Mouse (Mus musculus) intestine, postnatal 0 days (tissue): ENCODE measurements at regions not wholly inside any gene's neighbourhood (a gene's known extent, or its start where the extent isn't known, plus 50 kb on each side); places are given as distances from the start of the nearest gene placed in this dataset.

ENCODE experiments used
- ATAC-seq: fragments of 200-750 bp; cut with Nextera tagmentation; 2 replicates; pipeline ENCODE4 v1.8.0; 2017; ENCODE audit warnings: mild to moderate bottlenecking, moderate TSS enrichment, moderate library complexity
- H3K27ac ChIP-seq: fragments of 300-500 bp; sonication (generic); 2 replicates; pipeline ENCODE4 v1.5.1; 2014; ENCODE audit warnings: mild to moderate bottlenecking, low read depth, low read length, moderate library complexity
- H3K27me3 ChIP-seq: fragments of 300-500 bp; sonication (generic); replicated peaks from 2 replicates; pipeline ENCODE4 v1.6.1; 2014; ENCODE audit warnings: low read length, mixed read lengths; ENCODE audit not compliant: control insufficient read depth, insufficient read depth
- H3K36me3 ChIP-seq: fragments of 300-500 bp; sonication (generic); 2 replicates; pipeline ENCODE4 v1.6.1; 2014; ENCODE audit warnings: mild to moderate bottlenecking, moderate library complexity; ENCODE audit not compliant: control insufficient read depth, insufficient read depth
- H3K4me1 ChIP-seq: fragments of 300-500 bp; sonication (generic); replicated peaks from 2 replicates; pipeline ENCODE4 v1.6.1; 2014; ENCODE audit warnings: antibody characterized with exemption, low read length, mixed read lengths; ENCODE audit not compliant: control insufficient read depth, insufficient read depth
- H3K4me2 ChIP-seq: fragments of 300-500 bp; sonication (generic); replicated peaks from 2 replicates; pipeline ENCODE4 v1.6.1; 2014; ENCODE audit warnings: low read depth, mild to moderate bottlenecking, moderate library complexity
- H3K4me3 ChIP-seq: fragments of 300-500 bp; sonication (generic); 2 replicates; pipeline ENCODE4 v1.5.1; 2014; ENCODE audit warnings: low read depth, low read length
- H3K9ac ChIP-seq: fragments of 300-500 bp; sonication (generic); 2 replicates; pipeline ENCODE4 v1.6.1; 2014; ENCODE audit warnings: mild to moderate bottlenecking, low read depth, low read length
- H3K9me3 ChIP-seq: fragments of 300-500 bp; sonication (generic); 2 replicates; pipeline ENCODE4 v1.6.1; 2016; ENCODE audit warnings: mixed run types; ENCODE audit not compliant: control insufficient read depth
- CTCF ChIP-seq: sonication (generic); IDR thresholded peaks from 2 replicates; pipeline ENCODE4 v1.5.1; 2016; ENCODE audit warnings: low read depth, mild to moderate bottlenecking, control low read depth, antibody characterized with exemption, moderate library complexity
- WGBS: fragments of 180-500 bp; shearing (Covaris S2); extraction: QIAGEN DNeasy Blood & Tissue Kit; methylation state at CpG from one replicate; pipeline ENCODE4 v1.1.7; 2014; 5-methylcytosine and 5-hydroxymethylcytosine counted together

- no peaks in the 10 kb centered on the region for H3K27me3 ChIP-seq
- H3K36me3 ChIP-seq = no peaks in the 10 kb centered on the region
- H3K4me2 ChIP-seq = no peak overlapping the region
- H3K4me1 ChIP-seq = no peaks in the 10 kb centered on the region
- no peak overlapping the region for H3K4me3 ChIP-seq
- no peak overlapping the region for H3K9ac ChIP-seq
- WGBS = 82% methylated on average over 6 of the region's 6 CpGs
- ATAC-seq = no peak
- TF ChIP-seq CTCF = no peak
- H3K9me3 ChIP-seq = no peaks in the 10 kb centered on the region
- H3K27ac ChIP-seq = no peak overlapping the region
Observed at GRCm38 (mm10) chr14:98791232-98791906, 202.7 kb downstream of the Rpl36a-ps1 start.

- Histone ChIP-seq H3K9ac (no peak overlapping the region), H3K36me3 (no peaks in the 10 kb centered on the region), H3K4me1 (no peaks in the 10 kb centered on the region), H3K27ac (no peak overlapping the region), H3K9me3 (no peaks in the 10 kb centered on the region), H3K27me3 (no peaks in the 10 kb centered on the region), H3K4me2 (no peak overlapping the region), H3K4me3 (no peak overlapping the region)
- TF ChIP-seq CTCF = no peak
- ATAC-seq = no peak
- 81% methylated on average over 6 of the region's 6 CpGs for WGBS
Observed at GRCm38 (mm10) chr14:98789794-98790193, 204.3 kb downstream of the Rpl36a-ps1 start.

- TF ChIP-seq CTCF = no peak
- Histone ChIP-seq H3K4me1 (no peaks in the 10 kb centered on the region), H3K4me2 (no peak overlapping the region), H3K9me3 (no peaks in the 10 kb centered on the region), H3K9ac (no peak overlapping the region), H3K27me3 (no peaks in the 10 kb centered on the region), H3K36me3 (no peaks in the 10 kb centered on the region), H3K4me3 (no peak overlapping the region), H3K27ac (no peak overlapping the region)
- 96% methylated on average over 12 of the region's 12 CpGs for WGBS
- ATAC-seq = no peak
Observed at GRCm38 (mm10) chr14:98781711-98782110, 212.4 kb downstream of the Rpl36a-ps1 start.

DNA sequence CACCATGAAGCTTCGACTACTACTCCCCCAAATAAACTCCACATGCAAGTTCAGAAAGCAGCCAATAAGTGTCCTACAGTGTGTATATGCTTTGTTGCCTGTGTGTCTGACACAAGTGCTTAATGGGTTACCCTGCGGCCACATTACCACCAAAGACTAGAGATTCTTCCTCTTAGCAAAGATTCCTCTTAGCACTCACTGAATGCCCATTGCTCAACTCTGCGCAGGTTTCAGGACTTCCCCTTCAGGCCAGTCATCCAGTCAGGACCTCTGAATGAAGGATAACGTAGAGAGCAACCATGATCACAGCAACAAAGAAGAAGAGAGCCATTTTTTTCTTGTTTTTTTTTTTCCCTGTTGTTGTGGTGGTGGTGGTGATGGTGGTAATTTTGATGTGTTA is 222.0 kb downstream of the Rpl36a-ps1 start:
- Histone ChIP-seq H3K4me1 (no peaks in the 10 kb centered on the region), H3K4me3 (no peak overlapping the region), H3K9me3 (no peaks in the 10 kb centered on the region), H3K4me2 (no peak overlapping the region), H3K9ac (no peak overlapping the region), H3K27me3 (no peaks in the 10 kb centered on the region), H3K36me3 (no peaks in the 10 kb centered on the region), H3K27ac (no peak overlapping the region)
- no peak for TF ChIP-seq CTCF
- WGBS = 79% methylated on average over 4 of the region's 4 CpGs
- no peak for ATAC-seq

GRCm38 (mm10) chr14:98768845-98769244 is 225.3 kb downstream of the Rpl36a-ps1 start:
- H3K27ac ChIP-seq = no peak overlapping the region
- H3K9ac ChIP-seq = no peak overlapping the region
- no peak for ATAC-seq
- no peak overlapping the region for H3K4me2 ChIP-seq
- no peak for TF ChIP-seq CTCF
- 72% methylated on average over 2 of the region's 2 CpGs for WGBS
- no peaks in the 10 kb centered on the region for H3K9me3 ChIP-seq
- no peaks in the 10 kb centered on the region for H3K27me3 ChIP-seq
- H3K36me3 ChIP-seq = no peaks in the 10 kb centered on the region
- H3K4me3 ChIP-seq = no peak overlapping the region
- H3K4me1 ChIP-seq = no peaks in the 10 kb centered on the region

- no peak for TF ChIP-seq CTCF
- ATAC-seq = no peak
- WGBS = 84% methylated on average over 7 of the region's 7 CpGs
- Histone ChIP-seq H3K9me3 (no peaks in the 10 kb centered on the region), H3K9ac (no peak overlapping the region), H3K27ac (no peak overlapping the region), H3K4me2 (no peak overlapping the region), H3K4me3 (no peak overlapping the region), H3K36me3 (no peaks in the 10 kb centered on the region), H3K27me3 (no peaks in the 10 kb centered on the region), H3K4me1 (no peaks in the 10 kb centered on the region)
Observed at GRCm38 (mm10) chr14:98767481-98767880, 226.6 kb downstream of the Rpl36a-ps1 start.

- no peak overlapping the region for H3K4me3 ChIP-seq
- no peaks in the 10 kb centered on the region for H3K27me3 ChIP-seq
- no peak overlapping the region for H3K9ac ChIP-seq
- no peaks in the 10 kb centered on the region for H3K9me3 ChIP-seq
- H3K36me3 ChIP-seq = no peaks in the 10 kb centered on the region
- no peak overlapping the region for H3K4me2 ChIP-seq
- no peak for ATAC-seq
- H3K4me1 ChIP-seq = no peaks in the 10 kb centered on the region
- no peak overlapping the region for H3K27ac ChIP-seq
- TF ChIP-seq CTCF = no peak
Observed at GRCm38 (mm10) chr14:98765358-98765757, 228.8 kb downstream of the Rpl36a-ps1 start.
